Mouse (Mus musculus) cortical plate, adult 2 months (tissue): ENCODE measurements around the gene Hacd1.

ENCODE experiments used
- CTCF ChIP-seq: fragments of 200-500 bp; IDR thresholded peaks from 2 replicates; pipeline ENCODE4 v1.5.1; 2011; ENCODE audit warnings: mild to moderate bottlenecking, control low read depth, low read length; ENCODE audit not compliant: insufficient read depth; ENCODE audit errors: extremely low read depth
- POLR2A ChIP-seq: fragments of 200-500 bp; IDR thresholded peaks from 2 replicates; pipeline ENCODE4 v1.6.1; 2011; ENCODE audit warnings: mild to moderate bottlenecking, low read length, control low read depth; ENCODE audit not compliant: insufficient read depth; ENCODE audit errors: extremely low read depth

DNA sequence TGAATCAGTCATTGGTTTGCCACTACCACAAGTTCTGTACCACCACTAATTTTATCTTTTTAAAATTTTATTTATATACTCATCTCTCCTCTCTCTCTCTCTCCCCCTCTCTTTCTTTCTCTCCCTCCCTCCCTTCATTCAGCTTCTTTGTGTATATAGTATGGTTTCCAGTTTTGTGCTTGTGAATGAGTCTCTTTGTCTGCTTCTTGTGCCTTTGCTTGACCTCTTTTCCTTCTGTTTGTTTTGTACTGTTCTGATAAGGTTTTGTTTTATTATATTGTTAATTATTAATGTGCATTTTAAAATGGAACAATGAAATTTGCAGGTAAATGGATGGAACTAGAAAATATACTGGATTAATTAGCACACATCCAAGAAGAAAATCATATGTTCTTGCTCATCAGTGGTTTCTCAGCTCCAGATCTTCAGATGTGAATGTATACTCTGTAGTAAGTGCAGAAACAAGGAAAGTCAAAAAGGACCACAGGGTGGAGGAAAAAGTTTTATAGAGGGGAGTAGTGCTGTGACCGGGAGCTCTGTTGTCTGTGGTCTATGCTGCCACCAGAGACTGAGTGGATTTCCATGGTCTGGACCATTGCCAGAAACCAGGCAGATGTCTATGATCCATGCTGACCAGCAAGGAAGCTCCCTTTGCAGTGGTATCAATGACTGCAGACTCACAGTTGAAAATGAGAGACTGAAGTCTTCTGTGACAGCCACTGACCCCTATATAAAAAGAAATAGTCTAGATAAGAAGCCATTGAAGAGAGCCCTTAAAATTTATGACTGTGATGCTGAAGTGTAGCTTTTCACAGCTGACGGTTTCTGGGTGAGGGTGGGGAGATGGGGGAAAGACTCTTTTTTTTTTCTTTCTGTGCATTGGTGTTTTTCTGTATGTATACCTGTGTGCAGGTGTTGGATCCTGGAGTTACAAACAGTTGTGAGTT, 10.0 kb upstream of the Hacd1 start:
- TF ChIP-seq CTCF: no peak
- no peak for TF ChIP-seq POLR2A
